Mouse (Mus musculus): ENCODE results near the gene Hey2. TPM values are rescaled to one million over a fixed set of nuclear protein-coding genes. Genes with fewer than 3 reads are reported as not detected.

Gene Hey2
- polyA plus RNA-seq, 1 experiment from 2014 or later, result 2.2 TPM

- H3K27me3 ChIP-seq, result no peaks in the 10 kb centered on the region
- H3K4me1 ChIP-seq (replicated peaks), result peaks cover 4% of the 10 kb centered on the region; the same call in 1 of the 2 replicates
- H3K9ac ChIP-seq (replicated peaks), result no peak overlapping the region
- H3K4me3 ChIP-seq (replicated peaks), result no peak overlapping the region
- H3K4me2 ChIP-seq, result no peak overlapping the region
- no peaks in the 10 kb centered on the region for H3K36me3 ChIP-seq
- no peak overlapping the region for H3K27ac ChIP-seq
- ATAC-seq (ENCODE audit: insufficient number of reproducible peaks, insufficient read depth, low FRiP score, low TSS enrichment, low read depth), result no peak
- H3K9me3 ChIP-seq, result peaks cover 7% of the 10 kb centered on the region; the same call in 1 of the 2 replicates
- WGBS, result 95% methylated on average over 3 of the region's 3 CpGs
Observed at GRCm38 (mm10) chr10:30787684-30788339, 54.8 kb downstream of the Hey2 start.

GRCm38 (mm10) chr10:30786103-30786754 lies 56.4 kb downstream of the Hey2 start:
- H3K9me3 ChIP-seq, result no peaks in the 10 kb centered on the region
- H3K4me3 ChIP-seq (replicated peaks), result no peak overlapping the region
- H3K9ac ChIP-seq (replicated peaks), result no peak overlapping the region
- WGBS, result 73% methylated on average over 5 of the region's 5 CpGs
- H3K36me3 ChIP-seq, result no peaks in the 10 kb centered on the region
- H3K4me1 ChIP-seq (replicated peaks), result peaks cover 4% of the 10 kb centered on the region; the same call in 1 of the 2 replicates
- H3K27me3 ChIP-seq, result no peaks in the 10 kb centered on the region
- no peak overlapping the region for H3K27ac ChIP-seq
- H3K4me2 ChIP-seq, result no peak overlapping the region
- no peak for ATAC-seq (ENCODE audit: insufficient number of reproducible peaks, insufficient read depth, low FRiP score, low TSS enrichment, low read depth)

Other genes with a start within 250 kb of the Hey2 start
- 34.4 and 35.2 TPM in 2 replicates for gene Trmt11, start 242.1 kb downstream of the Hey2 start, polyA plus RNA-seq (2016; fragmentation: Nextera tagmentation; extraction: Ambion mirVana)
- gene Hint3, start 213.2 kb downstream of the Hey2 start, polyA plus RNA-seq (2016; fragmentation: Nextera tagmentation; extraction: Ambion mirVana), result 17.2 and 19.4 TPM in 2 replicates
- gene Ncoa7, start 39.5 kb downstream of the Hey2 start, polyA plus RNA-seq (2016; fragmentation: Nextera tagmentation; extraction: Ambion mirVana), result 10.1 and 11.3 TPM in 2 replicates

Data from limb, embryonic 12.5 days (tissue).